Mouse (Mus musculus) olfactory bulb, adult 2 months (tissue): ENCODE results near the gene Ctxn1. TPM values are rescaled to one million over a fixed set of nuclear protein-coding genes. Genes with fewer than 3 reads are reported as not detected.
A peak's percentile ranks its signal among the peaks of the same experiment; 100 is the strongest.

Experiments used
- H3K27ac ChIP-seq: fragments of 200-500 bp; 2 replicates; pipeline ENCODE4 v1.5.1; 2012; ENCODE audit warnings: low read depth, low read length; ENCODE audit not compliant: insufficient read depth
- H3K4me1 ChIP-seq: fragments of 200-500 bp; 2 replicates; pipeline ENCODE4 v1.6.1; 2012; ENCODE audit warnings: low read length; ENCODE audit not compliant: control insufficient read depth, insufficient read depth
- H3K4me3 ChIP-seq: fragments of 200-500 bp; 2 replicates; pipeline ENCODE4 v1.5.1; 2012; ENCODE audit warnings: mild to moderate bottlenecking, low read depth, low read length, moderate library complexity; ENCODE audit not compliant: insufficient read depth
- CTCF ChIP-seq: fragments of 200-500 bp; IDR thresholded peaks from 2 replicates; pipeline ENCODE4 v1.5.1; 2012; ENCODE audit warnings: low read depth, mild to moderate bottlenecking, low read length, moderate library complexity; ENCODE audit not compliant: insufficient read depth
- POLR2A ChIP-seq: fragments of 200-500 bp; IDR thresholded peaks from 2 replicates; pipeline ENCODE4 v1.6.1; 2012; ENCODE audit warnings: mild to moderate bottlenecking, low read depth, low read length, moderate library complexity; ENCODE audit not compliant: insufficient read depth
- WGBS: fragments of 180-500 bp; shearing (Covaris S2); methylation state at CpG from one replicate; pipeline ENCODE4 v1.1.7; 2018; 5-methylcytosine and 5-hydroxymethylcytosine counted together
- polyA plus RNA-seq: library from polyadenylated mRNA; stranded (reverse); fragments of >200 nt; gene quantifications from 2 replicates; pipeline ENCODE4 v1.2.4, GENCODE M21; 2012; ENCODE audit warnings: low replicate concordance; ENCODE audit not compliant: missing spikeins, insufficient read depth, insufficient read length

Ctxn1 gene
- polyA plus RNA-seq, 1 experiment = not detected

DNA sequence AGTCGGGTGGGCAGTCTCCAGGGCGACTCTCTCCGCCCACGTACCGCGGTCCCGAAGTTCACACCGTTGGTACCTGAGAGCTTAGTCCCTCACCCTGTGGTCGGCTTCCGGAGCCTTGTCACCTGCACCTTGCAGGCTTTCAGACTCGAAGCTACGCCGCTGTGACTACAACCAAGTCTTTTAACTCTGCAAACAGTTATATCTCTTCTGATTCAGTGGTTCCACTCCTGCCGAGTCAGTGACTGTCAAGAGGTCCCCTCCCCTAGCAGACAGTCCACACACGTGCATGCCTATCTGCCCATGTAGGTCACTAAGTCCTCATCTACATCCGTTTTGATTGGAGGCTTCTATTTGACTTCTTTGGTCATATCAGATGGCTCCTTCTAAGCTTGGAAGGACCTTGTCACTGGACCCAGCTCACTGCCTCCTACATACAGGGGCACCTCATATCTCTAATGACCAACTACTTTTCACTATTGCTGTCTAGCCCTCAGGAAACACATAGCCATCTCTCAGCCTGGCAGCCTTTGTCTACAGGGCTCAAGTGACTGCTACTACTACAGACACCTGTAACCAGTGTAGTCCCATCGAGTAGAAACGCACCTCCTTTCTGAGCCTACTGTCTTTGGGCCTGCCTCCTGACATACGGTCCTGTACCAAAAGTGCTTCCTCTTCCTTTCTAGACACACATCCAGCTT lies 19.7 kb downstream of the Ctxn1 start:
- Histone ChIP-seq H3K4me3 (peak overlapping the region; percentile 85), H3K27ac (peak overlapping the region; percentile 41), H3K4me1 (peaks cover 16% of the 10 kb centered on the region)
- no peak for TF ChIP-seq CTCF
- TF ChIP-seq POLR2A = no peak
- 10% methylated on average over 19 of the region's 19 CpGs for WGBS

DNA sequence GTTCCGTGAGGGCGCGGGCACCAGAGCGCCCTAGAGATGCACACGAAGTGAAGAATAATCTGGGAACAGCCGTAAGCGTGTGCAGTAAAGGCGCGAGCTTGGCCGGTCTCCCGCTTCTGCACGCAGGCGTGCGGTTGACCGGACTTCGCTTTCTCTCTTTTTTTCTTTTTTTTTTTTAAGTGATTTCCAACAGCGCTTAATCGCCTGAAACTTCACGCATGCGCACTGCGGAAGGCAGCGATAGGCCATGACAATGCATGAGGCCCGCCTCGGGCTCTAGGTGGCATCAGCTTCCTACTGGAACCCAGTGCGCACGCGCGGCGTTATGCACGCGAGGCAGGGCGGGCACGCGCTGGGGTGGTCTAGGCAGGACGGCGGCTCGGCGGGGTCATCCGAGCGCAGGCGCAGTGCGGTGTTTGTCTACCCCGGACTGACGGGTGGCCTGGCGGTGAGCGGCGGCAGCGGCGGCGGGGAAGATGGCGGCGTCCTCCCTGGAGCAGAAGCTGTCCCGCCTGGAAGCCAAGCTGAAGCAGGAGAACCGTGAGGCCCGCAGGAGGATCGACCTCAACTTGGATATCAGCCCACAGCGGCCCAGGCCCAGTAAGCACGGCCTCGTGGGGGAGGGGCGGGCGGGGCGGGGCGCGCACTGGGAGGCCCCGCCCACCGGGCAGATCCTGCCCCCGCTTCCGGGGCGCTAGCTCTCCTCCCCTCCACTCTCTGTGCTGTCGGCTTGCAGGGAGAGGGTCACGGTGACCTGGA lies 20.5 kb downstream of the Ctxn1 start, which contains the start of the genes Map2k7 and Gm49320:
Map2k7 (plus strand) TSS at position 307 of the 759 bp plus-strand sequence.
Gm49320 (plus strand) TSS at position 432 of the 759 bp plus-strand sequence.
- peak; percentile 61 for TF ChIP-seq CTCF
- TF ChIP-seq POLR2A = peak; percentile 52; the same call in 1 of the 2 replicates
- WGBS = under 1% methylated on average over 71 of the region's 71 CpGs
- Histone ChIP-seq H3K4me1 (peaks cover 16% of the 10 kb centered on the region), H3K27ac (peak within 1 kb of the TSS; percentile 97), H3K4me3 (peak within 1 kb of the TSS; percentile 85)

DNA sequence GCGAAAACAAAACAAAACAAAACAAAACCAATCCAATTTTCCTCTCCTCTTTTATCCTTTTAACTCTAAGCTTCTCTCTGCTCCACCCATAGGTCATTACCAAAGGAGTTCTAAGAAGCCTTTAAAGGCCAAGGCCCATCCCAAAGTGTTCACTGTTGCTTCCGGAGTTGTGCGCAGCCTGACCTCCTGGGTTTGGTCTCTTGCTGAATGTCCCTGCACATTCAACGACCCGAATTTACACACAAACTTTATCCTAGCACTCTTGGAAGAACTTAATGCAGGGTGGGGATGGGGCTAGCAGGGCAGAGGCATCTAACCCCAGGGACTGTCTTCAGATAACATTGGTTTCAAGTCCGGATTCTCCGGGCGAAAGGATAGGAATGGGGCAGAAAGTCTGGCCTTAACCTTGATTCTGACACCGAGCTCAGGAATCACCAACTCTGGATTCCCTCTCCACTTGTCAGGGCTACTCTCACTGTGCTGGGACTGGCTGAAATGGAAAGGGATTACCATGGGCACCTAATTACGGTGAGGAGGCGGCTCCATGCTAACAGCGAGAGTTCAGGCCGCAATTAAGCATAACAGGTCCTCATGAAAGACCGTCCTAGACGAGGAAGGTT lies 21.1 kb downstream of the Ctxn1 start:
- peaks cover 16% of the 10 kb centered on the region for H3K4me1 ChIP-seq
- H3K27ac ChIP-seq = peak overlapping the region; percentile 97
- 17% methylated on average over 15 of the region's 15 CpGs for WGBS
- peak overlapping the region; percentile 74 for H3K4me3 ChIP-seq
- TF ChIP-seq CTCF = no peak
- no peak for TF ChIP-seq POLR2A

DNA sequence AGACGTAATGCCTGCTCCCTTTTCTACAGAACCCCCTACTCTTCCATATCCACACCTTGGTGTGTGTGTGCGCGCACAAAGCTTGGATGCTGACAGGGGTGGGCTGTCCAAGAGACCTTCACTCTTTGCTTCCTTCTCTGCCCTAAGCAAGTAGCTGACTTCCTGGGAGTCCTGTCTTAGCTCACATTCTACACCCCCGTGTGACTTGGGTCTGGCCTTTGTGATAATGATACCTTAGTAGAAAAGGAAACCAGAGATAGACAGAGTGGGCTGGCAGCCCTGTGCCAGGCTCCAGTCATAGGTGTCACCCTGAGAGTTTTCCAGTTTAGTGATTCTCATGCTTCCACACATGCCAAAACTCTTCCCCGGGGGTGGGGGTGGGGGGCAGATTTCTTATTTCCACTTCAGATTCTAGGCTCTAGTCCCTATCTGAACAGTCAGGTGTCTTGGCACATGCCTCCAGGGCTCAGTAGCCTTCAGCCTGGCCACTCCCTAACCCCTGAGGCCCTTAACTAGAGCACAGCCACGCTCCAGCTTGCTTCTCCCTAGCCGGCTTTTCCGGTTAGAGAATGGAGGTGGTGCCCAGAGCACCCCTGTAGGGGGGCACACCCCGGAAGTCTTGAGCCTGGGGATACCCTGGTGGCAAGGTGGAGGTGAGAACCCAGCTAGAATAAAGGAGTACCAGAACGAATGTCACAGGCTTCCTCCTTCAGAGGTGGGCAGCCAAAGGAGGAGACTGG lies 28.3 kb downstream of the Ctxn1 start:
- no peak for TF ChIP-seq CTCF
- no peak for TF ChIP-seq POLR2A
- no peak overlapping the region for H3K27ac ChIP-seq
- H3K4me3 ChIP-seq = no peak overlapping the region
- 62% methylated on average over 10 of the region's 10 CpGs for WGBS
- H3K4me1 ChIP-seq = peaks cover 12% of the 10 kb centered on the region; the same call in 1 of the 2 replicates

DNA sequence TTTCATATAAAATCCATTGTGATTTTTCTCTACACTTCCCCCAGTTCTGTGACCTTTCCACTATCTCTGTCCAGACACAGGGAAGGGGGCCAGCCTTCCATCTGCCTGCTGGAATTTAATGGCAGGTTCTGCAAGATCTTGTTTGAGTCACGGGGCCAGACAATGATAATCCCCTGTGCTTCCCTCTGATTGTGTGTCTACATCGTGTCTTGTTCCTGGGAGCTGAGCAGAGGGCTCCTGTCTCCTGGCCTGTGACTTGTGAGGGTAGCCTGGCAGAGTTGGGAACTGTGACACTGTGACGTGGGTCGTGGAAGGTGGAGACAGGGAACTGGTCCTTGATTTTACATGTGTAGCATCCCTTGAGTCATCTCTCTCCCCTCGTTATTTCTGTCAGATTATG lies 29.3 kb downstream of the Ctxn1 start:
- Histone ChIP-seq H3K27ac (no peak overlapping the region), H3K4me3 (no peak overlapping the region), H3K4me1 (peaks cover 12% of the 10 kb centered on the region; the same call in 1 of the 2 replicates)
- 71% methylated on average over 5 of the region's 5 CpGs for WGBS
- no peak for TF ChIP-seq CTCF
- TF ChIP-seq POLR2A = no peak

DNA sequence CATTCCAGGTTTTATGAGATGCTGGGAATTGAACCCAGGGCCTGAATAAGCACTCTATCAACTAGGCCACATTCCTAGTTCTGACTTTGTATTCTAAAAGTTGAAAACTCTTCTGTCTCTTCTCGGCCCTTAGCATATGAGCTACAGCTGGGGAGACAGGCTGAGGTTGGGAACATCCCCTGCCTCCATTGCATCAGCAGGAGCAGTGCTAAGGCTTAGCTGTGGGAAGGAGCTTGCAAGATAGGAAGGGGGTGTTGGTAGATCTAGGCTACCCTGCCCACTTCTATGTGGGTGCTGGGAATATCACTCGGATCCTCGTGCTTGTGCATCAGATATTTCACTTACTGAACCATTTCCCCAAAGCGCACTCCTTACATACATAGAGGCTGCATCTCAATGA lies 31.2 kb downstream of the Ctxn1 start:
- WGBS = 94% methylated on average over 4 of the region's 4 CpGs
- H3K4me1 ChIP-seq = peaks cover 12% of the 10 kb centered on the region; the same call in 1 of the 2 replicates
- H3K4me3 ChIP-seq = no peak overlapping the region
- no peak overlapping the region for H3K27ac ChIP-seq
- no peak for TF ChIP-seq POLR2A
- no peak for TF ChIP-seq CTCF

DNA sequence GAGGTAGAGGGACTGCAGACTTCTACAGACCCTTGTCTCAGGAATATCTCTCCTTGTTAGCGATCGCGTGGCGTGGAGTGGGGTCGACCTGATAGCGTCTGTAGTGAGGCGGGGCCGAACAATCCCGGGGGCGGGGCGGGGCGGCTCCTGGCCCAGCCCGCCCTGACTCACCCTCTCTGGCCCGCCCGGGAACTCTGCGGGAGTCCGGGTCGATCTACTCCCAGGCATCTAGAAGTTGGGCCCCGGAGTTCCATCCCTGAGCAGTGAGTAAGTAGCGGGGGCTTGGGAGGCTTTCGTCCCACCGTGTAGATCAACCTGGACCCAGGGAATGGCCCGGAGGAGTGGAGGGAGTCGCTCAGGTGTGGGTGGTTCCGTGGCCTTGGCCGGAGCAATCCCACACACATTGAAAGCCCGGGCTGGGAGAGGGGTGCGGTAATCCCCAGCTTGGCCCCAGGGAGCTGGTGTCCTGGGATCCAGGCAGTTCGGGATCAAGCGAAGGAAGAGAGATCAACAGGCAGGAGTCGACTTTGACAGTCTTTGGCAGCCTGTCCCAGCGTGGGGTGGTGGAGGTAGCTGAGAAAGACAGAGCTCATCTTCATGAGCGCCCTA lies 32.2 kb downstream of the Ctxn1 start, which contains the start of gene Lrrc8e:
Lrrc8e (plus strand) TSS at position 89 of the 609 bp plus-strand sequence.
- TF ChIP-seq POLR2A (no peak), CTCF (no peak)
- 9% methylated on average over 33 of the region's 33 CpGs for WGBS
- Histone ChIP-seq H3K4me1 (peaks cover 12% of the 10 kb centered on the region; the same call in 1 of the 2 replicates), H3K4me3 (no peak within 1 kb of the TSS), H3K27ac (no peak within 1 kb of the TSS)

DNA sequence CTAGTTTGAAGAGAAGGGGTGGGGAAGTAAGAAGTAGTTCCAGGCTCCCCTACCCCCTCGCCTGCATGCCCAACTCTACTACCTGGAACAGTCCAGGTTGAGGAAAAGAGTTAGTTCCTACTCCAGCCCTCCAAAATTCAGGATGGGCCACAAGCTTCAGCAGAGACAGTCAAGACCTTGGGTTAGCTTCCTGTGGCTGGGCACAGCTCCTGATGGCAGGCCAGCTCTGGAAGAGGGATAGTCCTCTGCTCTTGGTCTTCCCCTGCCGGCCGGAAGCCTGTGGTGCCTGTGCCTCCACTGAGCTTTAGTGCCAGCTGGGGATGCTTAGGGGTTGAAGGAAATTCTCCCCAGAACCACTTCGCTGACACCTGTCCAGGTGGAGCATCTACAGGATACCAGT lies 32.8 kb downstream of the Ctxn1 start:
- TF ChIP-seq POLR2A (no peak), CTCF (no peak)
- 51% methylated on average over 4 of the region's 4 CpGs for WGBS
- Histone ChIP-seq H3K4me3 (no peak overlapping the region), H3K27ac (no peak overlapping the region), H3K4me1 (peaks cover 12% of the 10 kb centered on the region; the same call in 1 of the 2 replicates)
